Mouse (Mus musculus) left cerebral cortex, adult 11 months (tissue): Measurements from ENCODE around the gene Gm21319.
"Not testable (repeated sequence)": the region's sequence is repeated elsewhere in the genome, so short reads cannot be mapped to it uniquely, and the experiment has no call there.

Experiments used
- DNase-seq: peaks from one replicate; pipeline ENCODE4 v3.0.0; 2022; ENCODE audit warnings: low spot score

Gm21319 gene

DNA sequence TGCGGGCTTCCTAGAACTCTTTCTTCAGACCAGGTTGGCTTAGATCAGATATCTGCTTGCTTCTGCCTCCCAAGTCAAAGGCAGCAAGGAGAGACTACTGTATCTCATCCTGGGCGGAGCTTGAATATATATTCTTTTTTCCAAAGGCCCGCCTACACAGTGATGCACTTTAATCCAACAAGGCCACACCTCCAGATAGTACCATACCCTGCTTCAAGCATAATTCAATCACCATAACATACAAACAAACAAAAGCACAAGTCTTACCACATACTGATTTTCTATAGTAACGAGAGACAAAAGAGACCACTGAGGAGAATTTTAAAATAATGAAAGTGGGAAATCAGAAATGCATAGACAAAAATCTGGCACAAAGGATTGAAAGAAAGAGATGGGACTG is at the start of gene Gm21319:
Gene Gm21319, minus strand, starts transcription at position 101 of the 400 bp plus-strand sequence.
- not testable (repeated sequence) for DNase-seq

GRCm38 (mm10) chr12:87816277-87816676 is 40.7 kb upstream of the Gm21319 start, which contains the start of gene BB287469:
BB287469 (plus strand) TSS chr12:87816577.
- not testable (repeated sequence) for DNase-seq

GRCm38 (mm10) chr12:87797971-87798370 is 22.4 kb upstream of the Gm21319 start:
- not testable (repeated sequence) for DNase-seq

GRCm38 (mm10) chr12:87795212-87795611 is 19.7 kb upstream of the Gm21319 start, which contains the start of gene Gm21936:
Gm21936 (plus strand) TSS chr12:87795512.
- DNase-seq, result not testable (repeated sequence)
